ENCODE assay signal across 30 mouse cellular contexts in the genomic region with DNA sequence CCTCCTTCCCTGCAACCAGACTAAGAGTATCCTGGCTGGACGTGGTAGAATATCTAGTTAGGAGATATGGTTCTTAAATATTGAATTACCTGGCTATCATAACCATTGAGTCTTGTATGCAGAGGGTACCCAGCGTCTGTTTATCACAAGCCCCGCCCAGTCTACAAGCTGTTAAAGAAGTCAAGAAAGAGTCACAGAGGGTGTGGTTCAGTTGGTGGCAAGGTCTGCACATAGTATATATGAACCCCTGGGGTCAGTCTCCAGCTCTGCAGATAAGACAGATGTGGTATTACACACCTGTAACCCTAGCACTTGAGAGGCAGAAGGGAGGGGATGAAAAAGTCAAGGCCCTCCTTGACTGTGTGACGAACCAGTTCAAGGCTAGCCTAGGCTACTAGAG.
DNase-seq lines count a peak whose midpoint lies in the region; ATAC-seq and TF ChIP-seq lines count a peak whose summit lies in the region.
"Had no signal": no experiment of that assay in that cellular context is flagged by ENCODE, and none has a peak within 500 bp of the region (broad histone marks: within the 10 kb centered on the region; RNA-seq: fewer than 3 reads in every experiment).

No protein-coding gene starts in this region.

- peak overlapping the region; percentile 70; the same call in 1 of the 2 replicates for H3K27ac ChIP-seq in neural tube, embryonic 13.5 days (replicated peaks)
- H3K27ac ChIP-seq in neural tube, embryonic 15.5 days (replicated peaks): no peak overlapping the region; the same call in 1 of the 2 replicates
- no peak overlapping the region for H3K27ac ChIP-seq in liver, embryonic 12.5 days
- peak overlapping the region; percentile 92 for H3K27ac ChIP-seq in small intestine, adult 2 months (ENCODE audit: insufficient read depth, low read depth, low read length)
- H3K27ac ChIP-seq in forebrain, embryonic 12.5 days: no peak overlapping the region
- H3K27ac ChIP-seq: embryonic facial prominence, embryonic 12.5 days; limb, embryonic 13.5 days had no signal

- H3K4me2 ChIP-seq in neural tube, embryonic 13.5 days: no peak overlapping the region
- H3K4me2 ChIP-seq in neural tube, embryonic 15.5 days: no peak overlapping the region
- no peak overlapping the region for H3K4me2 ChIP-seq in liver, embryonic 12.5 days
- H3K4me2 ChIP-seq in forebrain, embryonic 12.5 days: no peak overlapping the region
- H3K4me2 ChIP-seq: embryonic facial prominence, embryonic 12.5 days; heart, embryonic 12.5 days; limb, embryonic 13.5 days; lung, embryonic 14.5 days had no signal

- H3K4me1 ChIP-seq in neural tube, embryonic 13.5 days (replicated peaks): peaks cover 24% of the 10 kb centered on the region
- H3K4me1 ChIP-seq in neural tube, embryonic 15.5 days: peaks cover 12% of the 10 kb centered on the region
- H3K4me1 ChIP-seq in liver, embryonic 12.5 days: peaks cover 56% of the 10 kb centered on the region
- H3K4me1 ChIP-seq in small intestine, adult 2 months (ENCODE audit: control insufficient read depth, insufficient read depth, insufficient read length, low read length): peaks cover 43% of the 10 kb centered on the region
- H3K4me1 ChIP-seq in forebrain, embryonic 12.5 days: peaks cover 24% of the 10 kb centered on the region

- ATAC-seq in neural tube, embryonic 13.5 days (ENCODE audit: low read depth): no peak
- no peak for ATAC-seq in neural tube, embryonic 15.5 days (ENCODE audit: low FRiP score)
- peak; percentile 67 for ATAC-seq in liver, embryonic 12.5 days
- no peak for ATAC-seq in forebrain, embryonic 12.5 days (ENCODE audit: low FRiP score)
- ATAC-seq: hindbrain, postnatal 0 days; midbrain, embryonic 16.5 days; Patski had no signal

- no peak for TF ChIP-seq CTCF in small intestine, adult 2 months (IDR thresholded peaks at IDR 0.05; ENCODE audit: extremely low read depth, insufficient read length, insufficient replicate concordance, low read depth, low read length)

- peaks cover 57% of the 10 kb centered on the region for H3K36me3 ChIP-seq in neural tube, embryonic 13.5 days
- H3K36me3 ChIP-seq in neural tube, embryonic 15.5 days: peaks cover 19% of the 10 kb centered on the region
- peaks cover 4% of the 10 kb centered on the region; the same call in 1 of the 2 replicates for H3K36me3 ChIP-seq in liver, embryonic 12.5 days
- H3K36me3 ChIP-seq in small intestine, adult 2 months (ENCODE audit: control insufficient read depth, insufficient read depth, low read length): peaks cover 10% of the 10 kb centered on the region
- peaks cover 52% of the 10 kb centered on the region for H3K36me3 ChIP-seq in forebrain, embryonic 12.5 days (replicated peaks)
- H3K36me3 ChIP-seq: G1E had no signal

- H3K9me3 ChIP-seq in neural tube, embryonic 13.5 days: no peaks in the 10 kb centered on the region
- H3K9me3 ChIP-seq in neural tube, embryonic 15.5 days (replicated peaks): no peaks in the 10 kb centered on the region
- no peaks in the 10 kb centered on the region for H3K9me3 ChIP-seq in liver, embryonic 12.5 days (replicated peaks)
- no peaks in the 10 kb centered on the region for H3K9me3 ChIP-seq in forebrain, embryonic 12.5 days
- H3K9me3 ChIP-seq: embryonic facial prominence, embryonic 12.5 days; heart, embryonic 12.5 days; limb, embryonic 13.5 days; megakaryocyte, embryonic 14.5 days had no signal

- no peak for DNase-seq in urinary bladder, postnatal 10 days (ENCODE audit: low spot score)
- no peak for DNase-seq in adrenal gland, adult (ENCODE audit: inconsistent age in 2 of 2, low spot score in 1 of 2)
- DNase-seq: adrenal gland, adult 8-10 months; B cell, adult 2 months; cerebellum, adult 18-20 months; cerebellum, postnatal 25 days; heart, postnatal 10 days; kidney, adult 2 months; kidney, postnatal 36 days; layer of hippocampus, adult 9-11 months; lung, embryonic 14.5 days; right cerebral cortex, adult 18-20 months; right cerebral cortex, postnatal 4 days; thymus, postnatal 25 days had no signal

- H3K4me3 ChIP-seq in neural tube, embryonic 13.5 days: no peak overlapping the region
- no peak overlapping the region for H3K4me3 ChIP-seq in neural tube, embryonic 15.5 days (replicated peaks)
- H3K4me3 ChIP-seq in liver, embryonic 12.5 days: no peak overlapping the region
- no peak overlapping the region for H3K4me3 ChIP-seq in small intestine, adult 2 months (ENCODE audit: low read depth, low read length)
- no peak overlapping the region for H3K4me3 ChIP-seq in forebrain, embryonic 12.5 days (replicated peaks)
- H3K4me3 ChIP-seq: embryonic facial prominence, embryonic 12.5 days; erythroblast, embryonic 14.5 days; heart, embryonic 12.5 days; limb, embryonic 13.5 days; megakaryocyte, embryonic 14.5 days; myocyte had no signal

- no peak overlapping the region for H3K9ac ChIP-seq in neural tube, embryonic 13.5 days
- no peak overlapping the region for H3K9ac ChIP-seq in neural tube, embryonic 15.5 days (replicated peaks)
- H3K9ac ChIP-seq in liver, embryonic 12.5 days: no peak overlapping the region
- no peak overlapping the region for H3K9ac ChIP-seq in forebrain, embryonic 12.5 days
- H3K9ac ChIP-seq: embryonic facial prominence, embryonic 12.5 days; heart, embryonic 12.5 days; limb, embryonic 13.5 days; lung, embryonic 14.5 days had no signal

- no peak for TF ChIP-seq POLR2A in small intestine, adult 2 months (IDR thresholded peaks at IDR 0.05; ENCODE audit: low read depth, low read length)

- 91% methylated on average over 4 of the region's 4 CpGs for WGBS in neural tube, embryonic 13.5 days
- 93% methylated on average over 4 of the region's 4 CpGs for WGBS in neural tube, embryonic 15.5 days
- 43% methylated on average over 4 of the region's 4 CpGs for WGBS in liver, embryonic 12.5 days (ENCODE audit: insufficient replicate concordance)
- 32% methylated on average over 4 of the region's 4 CpGs for WGBS in small intestine, adult 2 months
- WGBS in forebrain, embryonic 12.5 days: 93% methylated on average over 4 of the region's 4 CpGs

- H3K27me3 ChIP-seq in neural tube, embryonic 13.5 days: no peaks in the 10 kb centered on the region
- no peaks in the 10 kb centered on the region for H3K27me3 ChIP-seq in neural tube, embryonic 15.5 days (replicated peaks)
- no peaks in the 10 kb centered on the region for H3K27me3 ChIP-seq in liver, embryonic 12.5 days (replicated peaks)
- H3K27me3 ChIP-seq in small intestine, adult 2 months (ENCODE audit: control insufficient read depth, insufficient read depth, low read length): no peaks in the 10 kb centered on the region
- H3K27me3 ChIP-seq in forebrain, embryonic 12.5 days: no peaks in the 10 kb centered on the region
- H3K27me3 ChIP-seq: CH12.LX; embryonic facial prominence, embryonic 12.5 days; heart, embryonic 12.5 days; limb, embryonic 13.5 days; megakaryocyte, embryonic 14.5 days; Patski had no signal

Comparison
In these comparisons a context has a peak if more than half of its experiments do, and no peak if none do; other contexts are left out.
1. H3K27ac ChIP-seq: peak in neural tube, embryonic 13.5 days (single experiment) and small intestine, adult 2 months (single experiment); none in neural tube, embryonic 15.5 days (single experiment), liver, embryonic 12.5 days (single experiment) and forebrain, embryonic 12.5 days (single experiment).